Mouse (Mus musculus) megakaryocyte, embryonic 14.5 days (primary cell): ENCODE results near the gene Gm17490.

Experiments
- FLI1 ChIP-seq: IDR thresholded peaks from 2 replicates; pipeline ENCODE4 v1.6.1; 2012; ENCODE audit warnings: low read length, inconsistent platforms, mixed read lengths
- GATA1 ChIP-seq: IDR thresholded peaks from 3 replicates; pipeline ENCODE4 v1.6.1; 2012; ENCODE audit warnings: mixed read lengths, low read length, inconsistent platforms, borderline replicate concordance

DNA sequence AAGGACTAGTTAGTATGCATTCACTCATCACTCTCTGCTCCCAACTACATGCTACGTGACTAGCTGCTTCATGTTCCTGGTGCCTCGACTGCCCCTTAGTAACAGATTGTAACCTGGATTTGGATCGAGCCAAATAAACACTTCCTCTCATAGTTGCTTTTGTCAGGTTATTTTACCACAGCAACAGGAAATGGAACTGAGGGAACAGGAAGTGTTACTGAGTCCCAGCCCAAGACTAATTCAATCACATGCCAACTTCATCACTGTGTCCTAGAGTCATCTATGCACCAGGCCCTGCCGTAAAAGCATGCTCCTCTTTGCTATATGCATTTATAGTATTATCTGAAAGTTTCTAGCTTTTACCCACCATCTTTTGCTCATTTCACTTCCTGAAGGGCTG lies 38.1 kb downstream of the Gm17490 start:
- TF ChIP-seq GATA1 (no peak), FLI1 (no peak)
